Mouse (Mus musculus) c-Kit-positive CD71-positive TER-119-negative erythroid progenitor cells, embryonic 14.5 days (primary cell): ENCODE data around the gene Tjp1.

Experiments used
- DNase-seq: peaks from one replicate; pipeline ENCODE4 v3.0.0-alpha.2; 2013; ENCODE audit warnings: low read depth

The Tjp1 gene

DNA sequence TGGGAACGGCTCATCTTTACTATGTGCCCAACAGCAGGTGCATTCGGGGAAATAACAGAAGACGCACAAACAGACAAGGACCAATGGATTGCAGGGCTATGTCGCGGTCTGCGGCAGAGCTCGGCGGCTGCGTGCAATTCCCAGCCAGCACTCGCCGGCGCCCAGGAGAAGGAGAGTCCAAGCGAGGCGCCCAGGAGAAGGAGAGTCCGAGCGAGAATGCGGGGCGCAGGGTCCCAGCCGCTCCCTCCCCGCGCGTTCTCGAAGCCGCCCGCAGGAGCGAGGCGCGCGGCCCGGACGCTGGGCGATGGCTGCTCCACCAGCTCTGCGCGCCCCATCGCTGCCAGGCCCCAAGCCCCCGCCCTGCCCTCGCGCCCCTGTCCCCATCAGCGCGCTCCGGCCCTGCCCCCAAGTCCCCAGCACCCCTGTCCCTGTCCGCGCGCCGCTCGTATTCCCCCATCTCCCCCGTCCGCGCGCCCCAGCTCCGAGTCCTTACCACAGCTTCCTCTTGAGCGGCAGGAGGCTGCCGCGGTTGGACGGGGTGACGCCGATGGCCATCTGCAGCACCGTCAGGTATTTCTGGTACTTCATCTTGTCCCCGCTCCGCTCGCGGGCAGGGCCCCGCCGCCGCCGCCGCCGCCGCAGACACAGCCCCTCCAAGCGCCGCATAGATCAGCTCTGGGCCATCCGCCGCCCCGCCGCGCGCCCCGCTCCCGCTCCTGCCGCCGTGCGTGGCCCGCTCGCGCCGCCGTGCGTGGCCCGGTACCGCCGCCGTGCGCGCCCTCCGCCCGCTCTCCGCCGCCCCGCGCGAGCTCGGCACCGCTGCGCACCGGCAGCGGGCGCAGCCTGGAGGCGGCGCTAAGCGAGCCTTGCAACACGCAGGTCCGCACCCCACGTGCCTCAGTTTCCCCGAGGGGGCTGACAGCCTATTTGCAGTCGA, at the start of gene Tjp1:
Tjp1 (minus strand) TSS at position 711 of the 937 bp plus-strand sequence.
- DNase-seq: no peak

DNA sequence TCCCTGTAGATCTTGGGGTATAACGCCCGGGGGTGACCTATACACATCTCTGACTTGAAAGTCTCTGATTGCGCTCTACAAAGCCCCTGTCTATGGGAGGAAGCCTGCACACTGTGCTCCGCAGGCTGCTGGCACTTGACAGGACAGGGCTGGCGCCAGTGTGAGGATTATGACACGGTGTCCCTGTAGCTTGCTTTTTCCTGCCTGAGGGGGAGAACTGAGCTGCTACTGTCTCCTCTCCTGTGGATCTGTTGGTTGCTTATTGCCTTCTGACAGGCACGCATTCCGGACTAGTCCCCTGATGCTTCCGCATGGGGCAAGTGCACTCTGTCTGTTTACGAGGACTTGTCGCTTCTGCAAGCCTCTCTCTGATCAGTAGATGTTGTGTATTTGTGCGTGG, 49.5 kb upstream of the Tjp1 start:
- DNase-seq: no peak

DNA sequence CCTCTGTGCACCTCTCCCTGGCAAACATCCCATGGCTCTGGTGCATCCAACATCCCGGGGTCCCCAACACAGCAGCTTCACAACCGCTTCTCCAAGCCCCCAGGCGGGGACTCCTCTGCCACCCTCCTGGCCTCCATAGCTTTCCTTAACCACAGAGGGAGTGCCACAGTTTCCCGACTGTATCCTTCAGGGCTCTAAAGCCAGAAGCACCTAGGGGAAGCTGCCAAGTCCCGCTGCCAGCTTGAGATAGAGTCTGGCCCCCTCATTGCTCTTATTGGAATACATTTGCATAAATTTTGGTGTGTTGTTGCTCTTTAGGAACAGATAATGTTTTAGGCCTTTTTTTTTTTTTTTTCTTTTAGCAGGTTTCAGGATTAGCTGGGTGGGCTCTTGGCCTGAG, 45.1 kb upstream of the Tjp1 start:
- no peak for DNase-seq

GRCm38 (mm10) chr7:65570691-65571090, 43.1 kb upstream of the Tjp1 start:
- no peak for DNase-seq

GRCm38 (mm10) chr7:65555996-65556395, 28.4 kb upstream of the Tjp1 start:
- no peak for DNase-seq

DNA sequence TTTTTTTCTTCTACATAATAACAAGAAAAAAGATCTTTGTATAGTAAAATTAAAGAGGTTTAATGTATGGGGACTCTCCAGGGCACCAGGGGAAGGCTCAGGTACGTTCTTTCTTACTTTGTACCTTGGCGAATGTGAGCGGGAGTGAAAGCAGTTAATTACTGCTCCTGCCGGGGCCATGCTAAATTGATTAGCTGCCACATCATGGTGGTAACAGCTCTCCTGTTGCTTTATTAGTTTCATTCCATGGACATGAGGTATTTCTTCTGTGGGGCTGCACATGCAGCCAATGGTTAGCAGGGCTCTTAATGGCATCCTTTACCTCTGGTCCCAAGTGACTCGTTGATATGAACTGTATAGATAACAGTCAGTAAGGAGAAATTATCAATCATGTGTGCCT, 18.2 kb upstream of the Tjp1 start:
- no peak for DNase-seq

DNA sequence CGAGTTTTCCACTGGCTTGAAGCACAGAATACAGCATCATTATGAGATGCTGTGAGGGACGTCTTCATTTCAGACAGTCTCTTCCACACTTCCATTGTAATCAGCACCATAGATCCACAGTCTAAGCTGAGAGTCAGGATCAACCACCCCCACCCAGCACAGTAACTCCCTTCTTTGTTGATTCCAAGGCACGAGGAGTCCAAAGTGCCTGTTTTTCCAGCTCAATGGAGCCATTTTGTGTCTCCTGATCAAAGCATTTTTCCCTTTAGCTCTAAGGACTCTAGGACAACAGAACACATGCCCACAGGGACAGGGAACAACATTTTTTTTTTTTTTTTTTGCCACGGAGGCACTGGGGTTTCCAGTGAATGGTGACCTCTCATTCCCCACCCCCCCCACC, 5.1 kb upstream of the Tjp1 start:
- DNase-seq: no peak

GRCm38 (mm10) chr7:65523116-65523515, 4.5 kb downstream of the Tjp1 start:
- no peak for DNase-seq

GRCm38 (mm10) chr7:65522490-65522889, 5.1 kb downstream of the Tjp1 start:
- DNase-seq: no peak

DNA sequence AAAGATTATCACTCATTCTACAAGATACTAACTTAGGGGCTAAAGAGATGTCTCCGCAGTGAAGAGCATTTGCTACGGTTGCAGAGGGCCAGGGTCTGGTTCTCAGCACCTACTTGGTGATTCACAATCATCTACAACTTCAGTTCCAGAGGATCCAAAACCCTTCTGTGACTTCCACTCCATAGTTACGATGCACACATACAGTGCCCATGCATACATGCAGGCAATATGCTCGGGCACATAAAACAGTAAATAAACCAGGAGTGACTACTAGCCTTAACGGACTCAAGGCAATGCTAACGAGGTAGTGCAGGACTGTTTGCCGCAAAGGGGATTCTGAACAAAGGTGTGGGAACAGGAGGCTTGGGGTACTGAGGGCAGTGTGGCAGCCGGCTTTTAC, 7.0 kb downstream of the Tjp1 start:
- no peak for DNase-seq

- peak; percentile 35 for DNase-seq
Observed at GRCm38 (mm10) chr7:65519788-65520563, 7.6 kb downstream of the Tjp1 start.

DNA sequence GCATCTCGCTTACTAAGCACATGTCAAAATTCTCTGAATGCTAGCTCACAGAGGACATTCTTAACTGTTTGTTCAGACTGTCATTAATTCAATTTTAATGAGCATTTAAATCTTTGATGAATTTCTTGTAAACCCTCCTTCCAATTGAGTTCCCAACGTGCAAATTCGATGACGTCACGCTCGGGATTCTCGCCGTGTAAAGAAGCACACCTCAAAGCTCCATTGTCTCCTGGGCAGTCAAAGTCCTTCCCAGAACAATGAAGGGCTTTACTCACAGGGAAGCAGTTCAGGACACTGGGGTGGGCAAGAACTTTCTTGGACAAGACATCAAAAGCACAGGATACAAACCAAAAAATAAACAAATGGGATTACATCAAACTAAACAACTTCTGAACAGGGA, 10.7 kb downstream of the Tjp1 start:
- DNase-seq: no peak

DNA sequence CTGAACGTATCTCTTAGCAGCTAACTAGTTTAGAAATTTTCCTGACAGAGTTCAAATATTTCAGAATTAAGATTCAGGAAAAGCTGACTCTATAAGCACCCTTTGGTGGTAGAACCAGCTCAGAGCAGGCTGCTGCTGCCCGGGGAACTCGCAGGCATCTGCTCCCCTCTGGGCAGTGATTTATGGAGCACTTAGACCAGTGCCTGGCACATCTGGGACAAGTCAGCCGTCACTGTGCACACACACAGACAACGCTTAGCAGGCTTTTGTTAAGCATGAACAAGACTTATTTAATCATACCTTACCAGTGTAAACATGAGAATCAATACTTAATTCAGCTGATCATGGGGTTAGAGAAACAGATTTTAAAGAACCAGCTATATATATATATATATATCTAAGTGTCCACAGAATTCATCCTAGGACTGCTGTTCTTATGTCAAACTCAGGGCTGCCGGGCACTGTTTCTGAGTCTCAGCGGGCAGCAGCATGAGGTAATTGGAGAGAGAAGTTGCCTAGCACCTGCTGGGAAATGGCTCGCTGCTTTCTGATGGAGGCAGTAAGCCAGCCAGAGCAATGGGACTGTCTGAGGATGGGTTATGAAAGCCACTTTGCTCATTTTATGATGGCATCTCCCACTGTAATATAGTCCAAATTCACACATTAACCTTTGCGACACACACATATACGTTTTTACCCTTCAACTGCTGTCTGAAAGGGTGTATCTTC, 14.0 kb downstream of the Tjp1 start:
- DNase-seq: no peak

DNA sequence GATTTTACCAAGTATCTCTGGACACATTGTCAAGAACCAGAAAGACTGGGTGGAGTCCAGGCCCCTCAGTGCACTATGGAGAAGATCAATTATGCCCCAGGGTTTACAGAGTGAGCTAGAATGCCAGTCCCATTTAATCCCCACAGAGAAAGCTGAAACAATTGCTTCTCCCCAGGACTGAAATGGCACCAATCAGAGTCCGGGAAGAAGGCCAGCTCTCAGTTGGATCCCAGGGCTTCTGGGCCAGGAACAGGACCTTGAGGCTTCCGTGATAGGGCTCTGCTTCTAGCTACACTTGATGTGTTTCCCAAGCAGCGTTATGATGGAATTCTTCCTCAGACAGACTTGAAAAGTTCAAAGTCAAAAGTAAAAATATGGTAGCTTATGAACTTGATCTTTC, 18.2 kb downstream of the Tjp1 start:
- DNase-seq: no peak

- no peak for DNase-seq
Observed at GRCm38 (mm10) chr7:65507341-65507740, 20.2 kb downstream of the Tjp1 start.

GRCm38 (mm10) chr7:65502486-65503322, 24.9 kb downstream of the Tjp1 start:
- no peak for DNase-seq

DNA sequence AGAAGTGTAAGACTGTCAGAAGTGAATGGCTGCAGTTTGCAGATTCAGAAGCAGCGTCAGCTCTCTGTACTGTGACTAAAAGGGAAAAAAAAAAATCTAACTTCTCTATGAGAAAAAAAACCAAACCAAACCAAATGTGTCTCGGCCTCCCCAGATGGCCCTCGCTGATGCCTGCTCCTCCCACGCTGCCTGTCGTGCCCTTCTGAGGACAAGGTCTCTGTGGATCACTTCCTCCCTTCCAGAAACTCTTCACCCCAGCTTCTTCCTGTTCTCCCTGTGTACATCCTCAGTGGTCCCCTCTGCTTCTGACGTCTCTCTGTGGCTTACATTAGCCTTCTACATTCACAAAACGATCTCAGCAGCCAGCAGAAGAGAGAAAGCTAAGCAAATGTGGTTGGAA, 26.8 kb downstream of the Tjp1 start:
- no peak for DNase-seq

DNA sequence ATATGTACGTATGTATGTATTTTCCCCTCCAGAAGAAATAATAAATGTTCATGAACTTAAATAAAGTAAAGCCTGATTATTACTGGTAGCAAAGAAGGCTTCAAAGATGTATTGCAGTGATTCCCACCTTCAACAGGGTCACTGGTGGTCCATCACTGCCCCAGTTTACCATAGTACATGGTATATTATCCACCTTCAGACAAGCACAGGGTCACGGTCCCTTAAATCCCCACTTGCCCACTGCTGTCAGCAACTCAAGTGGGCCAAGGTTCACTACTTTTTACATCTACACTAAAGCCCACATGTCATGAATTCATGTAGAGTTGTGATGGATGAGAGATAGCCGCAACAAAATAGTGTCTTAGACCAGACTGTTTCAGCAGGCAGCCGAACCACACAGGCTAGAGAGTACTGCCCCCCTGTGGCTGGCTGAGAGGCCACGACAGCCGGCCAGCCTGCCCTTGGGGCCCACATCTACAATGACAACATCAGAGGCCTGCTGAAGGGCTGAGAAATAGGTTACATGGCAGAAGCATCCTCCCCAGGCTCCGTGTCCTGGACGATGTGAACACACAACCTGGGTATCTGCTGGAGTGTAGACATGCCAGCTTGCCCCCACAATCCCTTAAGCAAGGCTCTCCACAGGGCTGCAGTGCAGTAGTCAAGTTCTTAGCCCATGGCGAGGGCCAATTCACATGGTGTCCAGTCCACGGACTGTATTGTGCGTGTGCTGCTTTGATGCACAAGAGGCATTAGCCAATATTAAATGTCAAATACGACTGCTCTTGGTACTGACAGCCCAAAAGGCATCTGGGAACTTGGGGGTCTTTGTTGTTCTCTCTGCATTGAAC, 29.6 kb downstream of the Tjp1 start:
- no peak for DNase-seq

DNA sequence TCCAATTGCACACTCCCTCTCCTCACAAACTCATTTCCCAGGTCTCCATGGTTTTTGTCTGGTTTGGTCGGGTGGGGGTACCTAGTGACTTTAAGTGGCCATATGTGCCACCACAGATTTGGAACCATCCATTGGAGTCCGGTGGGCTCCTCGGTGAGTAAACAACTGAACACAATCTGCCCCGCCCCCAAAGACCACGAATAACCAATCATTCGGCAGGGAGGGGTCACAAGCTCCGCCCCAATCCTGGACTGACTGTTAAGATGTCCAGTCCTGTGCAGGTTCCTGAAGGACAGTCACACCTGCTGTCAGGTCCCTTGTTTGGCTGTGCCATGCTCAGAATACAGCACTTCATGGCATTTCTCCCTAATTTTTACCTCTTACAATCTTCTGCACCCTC, 37.1 kb downstream of the Tjp1 start:
- no peak for DNase-seq

DNA sequence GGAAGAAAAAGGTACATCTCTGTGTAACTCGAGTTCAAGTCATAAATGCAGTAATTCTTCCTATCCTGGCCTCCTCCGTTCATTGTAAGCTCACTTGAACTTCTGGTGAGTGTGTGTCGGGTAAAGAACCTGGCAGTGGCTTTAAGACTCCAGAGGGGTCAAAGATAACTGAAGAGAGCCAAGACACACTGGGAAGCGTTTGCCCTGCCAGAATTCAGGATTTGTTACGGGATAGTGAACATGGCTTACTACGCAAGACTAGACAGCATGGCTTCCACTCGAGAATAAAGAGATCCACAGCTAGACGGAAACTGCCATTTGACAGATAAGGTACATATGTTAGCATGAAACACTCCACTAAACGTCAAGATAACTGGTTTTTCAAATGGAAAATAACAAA, 37.8 kb downstream of the Tjp1 start:
- DNase-seq: no peak

DNA sequence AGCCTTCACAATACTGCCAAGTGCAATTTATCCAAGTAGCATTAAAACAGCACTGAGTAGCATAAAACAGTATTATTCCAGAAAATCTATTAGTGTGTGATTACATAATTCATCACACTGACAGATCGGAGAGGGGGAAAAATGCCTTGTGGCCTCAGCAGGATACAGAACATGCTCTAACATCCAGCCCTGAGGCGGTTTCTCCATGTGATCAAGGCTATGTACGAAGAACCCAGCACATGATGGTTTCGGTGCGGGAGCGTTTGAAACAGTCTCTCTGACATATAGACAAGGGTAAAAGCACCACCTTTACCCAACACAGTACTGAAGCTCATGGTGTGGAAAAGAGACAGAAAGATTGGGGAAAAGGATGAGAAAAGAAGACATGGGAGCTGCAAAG, 38.4 kb downstream of the Tjp1 start:
- DNase-seq: no peak
